Mouse (Mus musculus) urinary bladder, postnatal 36 days (tissue): ENCODE data around the gene Ankrd13b.
A peak's percentile ranks its signal among the peaks of the same experiment; 100 is the strongest.
"Not testable (repeated sequence)": the region's sequence is repeated elsewhere in the genome, so short reads cannot be mapped to it uniquely, and the experiment has no call there.

ENCODE experiments used
- DNase-seq, 2 experiments: peaks; one replicate each; pipeline ENCODE4 v3.0.0; 2022; ENCODE audit warnings: low spot score in 2 of 2, mixed read lengths in 1 of 2

The Ankrd13b gene

DNA sequence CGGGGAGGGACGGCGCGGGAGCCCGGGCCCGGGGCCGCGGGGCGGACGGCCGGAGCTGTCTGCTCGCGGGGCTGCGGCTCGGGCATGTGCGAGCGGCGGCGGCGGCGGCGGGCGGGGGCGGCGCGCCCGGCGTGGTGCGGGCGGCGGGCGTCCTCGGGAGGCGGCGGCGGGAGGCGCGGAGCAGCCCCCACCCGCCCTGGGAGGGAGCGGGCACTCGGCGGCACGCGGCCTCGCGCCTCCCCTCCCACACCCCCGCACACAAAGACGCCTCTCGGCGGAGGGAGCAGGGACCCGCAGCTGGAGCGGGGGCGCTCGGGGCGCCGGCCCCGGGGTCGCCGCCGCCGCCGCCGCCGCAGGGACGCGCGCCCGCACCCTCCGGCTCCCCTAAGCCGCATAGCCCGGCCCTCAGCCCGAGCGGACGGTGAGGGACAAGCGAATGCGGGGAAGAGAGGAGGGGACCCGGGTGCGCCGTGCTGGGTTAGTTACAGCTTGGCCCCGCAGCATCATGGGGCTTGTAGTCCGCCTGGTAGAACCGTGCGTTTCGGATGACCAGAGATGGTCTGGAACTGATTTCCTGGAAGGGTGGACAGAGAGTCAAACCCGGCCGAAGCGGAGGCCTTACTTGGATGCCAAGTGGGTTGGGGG is at the start of gene Ankrd13b:
TSS of gene Ankrd13b (minus strand) at position 88 of the 645 bp plus-strand sequence.
- peak; percentile 63 to 71 for DNase-seq

DNA sequence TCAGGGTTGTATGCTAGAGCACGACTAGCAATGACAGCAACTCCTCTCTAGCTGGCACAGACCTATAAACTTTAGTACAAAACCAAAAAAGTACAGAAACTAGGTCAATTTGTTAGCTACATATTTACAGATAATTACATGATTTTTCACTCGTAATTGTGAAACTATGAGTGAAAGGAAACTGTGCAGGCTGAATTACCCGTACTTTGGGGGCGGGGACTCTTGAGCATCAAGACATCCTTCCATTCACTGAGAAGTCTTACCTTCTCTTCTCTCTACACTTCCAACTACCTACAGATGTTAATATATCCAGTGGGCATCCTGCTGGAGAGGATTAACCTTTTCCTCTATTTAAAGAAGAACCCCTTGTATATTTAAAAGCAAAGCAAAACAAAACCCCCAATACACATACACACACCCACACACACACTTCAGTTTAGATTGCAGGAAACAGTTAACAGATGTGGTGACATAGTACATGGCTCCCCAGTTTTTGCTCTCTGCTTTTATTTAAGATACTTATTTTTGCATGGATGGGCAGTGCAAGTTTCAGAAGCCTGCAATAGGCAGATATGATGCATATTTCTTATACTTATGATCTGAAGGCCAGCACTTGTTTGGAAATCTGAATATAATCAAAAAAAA is 42.8 kb upstream of the Ankrd13b start:
- DNase-seq = no peak

- DNase-seq = no peak
Observed at GRCm38 (mm10) chr11:77530862-77531261, 41.4 kb upstream of the Ankrd13b start.

DNA sequence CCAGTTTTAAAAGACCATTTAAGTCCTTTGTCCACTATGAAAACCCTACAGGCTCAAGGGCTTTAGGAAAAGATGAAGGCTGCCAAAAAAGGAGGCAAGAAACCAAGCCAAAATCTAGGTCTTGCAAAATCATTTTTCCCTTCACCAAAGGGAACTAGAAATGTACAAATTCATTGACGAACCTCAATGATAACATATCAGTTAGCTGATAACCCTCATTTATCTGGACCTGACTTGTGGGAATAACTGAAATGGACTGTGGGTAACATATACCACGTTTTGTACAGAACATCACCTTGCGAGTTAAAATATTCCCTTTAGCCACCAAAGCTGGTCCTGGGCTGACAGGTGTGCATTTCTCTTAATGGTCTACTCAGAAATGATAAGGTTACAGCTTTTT is 40.2 kb upstream of the Ankrd13b start:
- no peak for DNase-seq

GRCm38 (mm10) chr11:77528420-77528819 is 38.9 kb upstream of the Ankrd13b start:
- not testable (repeated sequence) for DNase-seq

DNA sequence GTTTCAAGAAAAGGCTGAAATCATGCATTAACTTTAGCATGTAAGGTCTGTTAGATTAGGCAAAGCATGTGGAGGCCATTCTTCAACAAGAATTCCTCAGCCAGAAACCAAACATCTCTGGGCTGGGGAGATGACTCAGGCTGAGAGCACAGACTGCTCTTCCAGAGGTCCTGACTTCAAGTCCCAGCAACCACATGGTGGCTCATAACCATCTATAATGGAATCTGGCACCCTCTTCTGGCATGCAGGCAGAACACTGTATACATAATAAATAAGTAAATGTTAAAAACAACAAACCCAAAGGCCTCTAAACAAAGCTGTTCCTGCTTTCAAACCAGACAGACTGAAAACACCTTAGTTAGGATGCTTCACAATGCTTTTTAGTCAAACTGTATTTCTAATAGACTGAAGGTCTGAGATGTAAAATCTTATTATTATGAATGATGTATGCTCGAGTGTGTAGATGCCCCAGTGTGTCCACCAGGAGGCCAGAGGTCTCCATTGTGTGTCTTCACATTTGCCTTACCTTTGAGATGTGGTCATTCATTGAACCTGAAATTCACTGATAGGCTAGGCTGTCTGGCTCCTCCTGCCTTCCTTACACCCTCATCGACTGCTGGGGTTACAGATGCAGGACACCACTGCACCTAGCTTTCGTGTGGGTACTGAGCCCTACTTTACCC is 36.5 kb upstream of the Ankrd13b start:
- no peak for DNase-seq

GRCm38 (mm10) chr11:77520601-77521529 is 31.4 kb upstream of the Ankrd13b start:
- no peak for DNase-seq

DNA sequence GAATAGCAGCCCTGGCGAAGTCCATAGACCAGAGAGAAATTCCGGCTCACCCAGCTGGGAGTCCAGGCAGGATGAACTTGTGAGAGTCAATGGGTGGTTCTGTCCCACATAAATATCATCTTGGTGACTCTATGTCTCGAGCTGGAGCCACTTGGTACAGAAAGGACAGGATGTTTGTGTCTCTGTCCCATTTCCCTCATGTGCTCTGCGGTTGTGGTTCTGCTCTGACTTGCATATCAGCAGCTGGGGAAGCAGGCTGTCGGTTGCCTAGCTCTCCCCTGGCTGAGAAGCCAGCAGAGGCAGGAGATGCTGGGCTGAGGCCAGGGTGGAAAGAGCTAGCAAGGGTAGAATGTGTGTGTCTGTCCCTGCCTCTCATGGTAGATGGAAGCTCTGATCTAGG is 29.6 kb upstream of the Ankrd13b start, which contains the start of gene Gm10392:
TSS of gene Gm10392 (minus strand) at position 156 of the 400 bp plus-strand sequence.
- DNase-seq = no peak

GRCm38 (mm10) chr11:77518051-77518798 is 28.7 kb upstream of the Ankrd13b start:
- DNase-seq = no peak

GRCm38 (mm10) chr11:77516553-77517425 is 27.3 kb upstream of the Ankrd13b start:
- DNase-seq = no peak

DNA sequence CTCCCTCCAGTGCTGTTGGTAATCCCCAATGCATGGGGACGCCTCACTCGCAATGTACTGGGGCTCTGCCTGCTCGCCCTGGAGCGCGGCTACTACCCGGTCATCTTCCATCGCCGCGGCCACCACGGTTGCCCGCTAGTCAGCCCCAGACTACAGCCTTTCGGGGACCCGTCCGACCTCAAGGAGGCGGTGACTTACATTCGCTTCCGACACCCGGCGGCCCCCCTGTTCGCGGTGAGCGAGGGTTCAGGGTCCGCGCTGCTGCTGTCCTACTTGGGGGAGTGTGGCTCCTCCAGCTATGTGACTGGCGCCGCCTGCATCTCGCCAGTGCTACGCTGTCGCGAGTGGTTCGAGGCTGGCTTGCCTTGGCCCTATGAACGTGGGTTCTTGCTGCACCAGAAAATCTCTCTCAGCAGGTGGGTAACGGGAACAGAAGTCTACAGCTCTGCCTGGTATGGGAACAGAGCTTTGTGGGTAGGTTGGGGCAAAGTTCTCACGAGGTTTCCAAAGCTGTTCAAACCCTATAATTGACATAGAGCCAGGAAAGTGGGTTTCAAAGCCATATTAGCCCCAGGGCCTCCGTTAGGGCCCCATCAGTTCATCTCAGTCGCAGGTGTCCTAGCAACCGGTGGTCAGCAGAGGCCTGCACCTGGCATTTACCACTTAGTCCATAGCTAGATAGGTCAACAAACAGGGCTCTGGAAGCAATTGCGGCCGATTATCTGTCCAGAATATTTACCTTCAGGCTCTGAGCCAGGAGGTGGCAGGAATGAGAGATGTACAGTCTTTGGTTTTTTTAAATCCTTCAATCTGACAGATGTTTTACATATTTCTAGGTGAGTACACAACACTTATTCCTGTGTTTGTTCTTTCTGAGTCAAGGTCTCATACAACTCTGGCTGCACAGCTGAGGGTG is 26.4 kb upstream of the Ankrd13b start, which contains the start of gene Trp53i13:
TSS of gene Trp53i13 (minus strand) at position 344 of the 916 bp plus-strand sequence.
- DNase-seq = no peak

DNA sequence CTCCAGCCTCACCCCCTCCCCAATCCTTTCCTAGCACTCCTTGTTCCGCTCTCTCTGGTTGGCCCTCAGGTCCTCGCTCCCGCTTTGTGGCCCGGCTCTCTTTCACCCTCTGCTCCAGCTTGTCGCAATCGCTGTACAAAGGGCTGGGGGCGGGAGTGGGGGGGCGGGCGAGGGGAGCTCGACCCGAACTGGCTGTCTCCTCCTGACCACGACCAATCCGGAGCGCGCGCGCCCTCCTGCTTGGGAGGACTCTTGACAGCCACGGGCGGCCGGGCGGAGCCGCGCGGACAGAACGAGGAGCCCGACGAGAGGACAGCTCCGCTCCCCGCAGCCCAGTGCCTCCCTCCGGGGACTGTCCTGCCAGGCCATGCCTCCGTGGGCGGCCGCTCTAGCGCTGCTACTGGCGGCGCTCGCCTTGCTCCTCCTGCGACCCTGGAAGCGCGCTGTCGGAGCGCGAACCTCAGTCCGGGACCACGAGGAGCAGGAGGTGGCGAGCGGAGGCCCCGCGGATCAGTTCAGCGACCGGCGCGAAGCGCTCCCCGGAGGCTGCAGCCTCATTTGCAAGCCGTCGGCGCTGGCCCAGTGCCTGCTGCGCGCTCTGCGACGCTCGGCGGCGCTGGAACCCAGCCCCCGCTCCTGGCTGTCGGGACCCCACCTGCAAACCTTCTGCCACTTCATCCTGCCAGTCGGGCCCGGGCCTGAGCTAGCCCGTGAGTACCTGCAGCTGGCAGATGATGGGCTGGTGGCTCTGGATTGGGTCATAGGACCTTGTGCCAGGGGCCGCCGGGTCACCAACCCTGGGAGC is 25.6 kb upstream of the Ankrd13b start, which contains the start of gene Abhd15:
TSS of gene Abhd15 (plus strand) at position 290 of the 805 bp plus-strand sequence.
- peak; percentile 68 to 87 for DNase-seq

GRCm38 (mm10) chr11:77514281-77514831 is 24.9 kb upstream of the Ankrd13b start:
- no peak for DNase-seq

GRCm38 (mm10) chr11:77513811-77514170 is 24.3 kb upstream of the Ankrd13b start:
- DNase-seq = no peak

- peak; percentile 82 to 84 for DNase-seq
Observed at GRCm38 (mm10) chr11:77512891-77513810, 23.7 kb upstream of the Ankrd13b start.

GRCm38 (mm10) chr11:77511336-77511735 is 21.9 kb upstream of the Ankrd13b start:
- DNase-seq = no peak
